Mouse (Mus musculus) gastrocnemius, adult 2 months (tissue): ENCODE measurements around the gene Atp5h. TPM values are rescaled to one million over a fixed set of nuclear protein-coding genes. Genes with fewer than 3 reads are reported as not detected.
A peak's percentile ranks its signal among the peaks of the same experiment; 100 is the strongest.
"Not testable (repeated sequence)": the region's sequence is repeated elsewhere in the genome, so short reads cannot be mapped to it uniquely, and the experiment has no call there.

Experiments used
- DNase-seq: peaks from one replicate; pipeline ENCODE4 v3.0.0; 2022
- H3K27ac ChIP-seq: fragments of 200-600 bp; 2 replicates; pipeline ENCODE4 v1.8.1; 2022; ENCODE audit warnings: mild to moderate bottlenecking
- H3K4me3 ChIP-seq: fragments of 200-600 bp; 2 replicates; pipeline ENCODE4 v1.8.1; 2022; ENCODE audit warnings: mild to moderate bottlenecking, moderate library complexity
- CTCF ChIP-seq: fragments of 200-600 bp; IDR thresholded peaks from 2 replicates; pipeline ENCODE4 v1.8.1; 2022; ENCODE audit warnings: antibody characterized with exemption, mild to moderate bottlenecking, moderate library complexity
- intact Hi-C: fragments of 180-260 bp; cut with DNase I; formaldehyde crosslinking; loops from one replicate; pipeline ENCODE4 v1.15.1; 2025
- long read RNA-seq, 2 experiments: library from polyadenylated mRNA; stranded (forward); transcript quantifications; one replicate each; pipeline ENCODE4 v2.0.0; 2021
- total RNA-seq, 2 experiments: library from RNA; stranded (reverse); gene quantifications; 2 replicates each; pipeline ENCODE4 v1.2.3; 2021

The Atp5h gene
- 100 to 1,000 TPM; 680 to 956 TPM for total RNA-seq
- long read RNA-seq, experiment 1, transcript Atp5h-208 (5 exons, 486 nt), result minor isoform, 22 of 492 reads
- long read RNA-seq, experiment 1, transcript Atp5h-201 (6 exons, 625 nt), result major isoform, 445 of 492 reads
- long read RNA-seq, experiment 1, partial matches to known transcripts, result 2 of 492 reads
- long read RNA-seq, experiment 1, other reads (novel, unspliced or antisense), result 20 of 492 reads
- long read RNA-seq, experiment 2, transcript Atp5h-201 (6 exons, 625 nt), result major isoform, 542 of 621 reads
- long read RNA-seq, experiment 2, transcript Atp5h-204 (4 exons, 510 nt), result minor isoform, 6 of 621 reads
- long read RNA-seq, experiment 2, transcript Atp5h-208 (5 exons, 486 nt), result minor isoform, 37 of 621 reads
- long read RNA-seq, experiment 2, partial matches to known transcripts, result 2 of 621 reads
- long read RNA-seq, experiment 2, other reads (novel, unspliced or antisense), result 29 of 621 reads

DNA sequence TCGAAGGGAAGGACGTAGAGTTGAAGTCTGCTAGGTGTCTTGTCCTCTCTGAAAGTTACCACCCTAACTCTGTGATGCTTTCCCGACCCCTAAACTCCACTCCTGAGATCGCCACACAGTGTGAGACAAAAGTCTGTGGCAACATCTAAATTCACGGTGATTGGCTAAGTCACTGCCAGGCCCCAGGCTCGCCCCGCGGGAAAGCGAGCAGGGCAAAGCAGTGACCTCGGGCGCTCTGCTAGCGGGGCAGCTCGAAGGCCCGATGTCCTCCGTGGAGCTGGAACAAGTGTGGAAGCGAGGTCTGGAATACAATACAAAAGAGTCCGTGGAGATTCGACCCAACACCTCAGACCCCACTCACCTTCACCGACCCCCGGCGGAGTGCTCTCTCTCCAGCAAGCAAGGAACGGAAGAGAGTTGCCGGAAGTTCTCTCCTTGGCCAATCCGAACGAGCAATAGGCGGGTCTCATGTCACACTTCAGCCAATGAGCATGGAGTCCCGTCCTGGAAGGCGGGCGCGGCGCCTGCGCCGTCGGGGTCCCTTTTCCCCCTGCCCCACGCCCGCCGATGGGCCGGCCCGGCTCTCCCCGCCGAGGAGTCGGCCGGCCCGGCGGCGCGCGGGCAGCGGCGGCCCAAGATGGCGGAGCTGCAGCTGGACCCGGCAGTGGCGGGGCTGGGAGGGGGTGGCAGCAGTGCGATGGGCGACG is at the start of gene Atp5h, which contains the start of gene Kctd2:
Gene Atp5h, minus strand, starts transcription at position 432 of the 707 bp plus-strand sequence.
Gene Kctd2, plus strand, starts transcription at position 598 of the 707 bp plus-strand sequence.
- intact Hi-C loops, result loop anchor here (10.0 kb wide), 1 partner anchor 185 kb away; the partner anchor contains the start of genes Gga3 and Mrps7
- peak within 1 kb of the TSS; percentile 97 for H3K4me3 ChIP-seq
- peak within 1 kb of the TSS; percentile 99 for H3K27ac ChIP-seq
- no peak for TF ChIP-seq CTCF
- DNase-seq, result peak; percentile 98

DNA sequence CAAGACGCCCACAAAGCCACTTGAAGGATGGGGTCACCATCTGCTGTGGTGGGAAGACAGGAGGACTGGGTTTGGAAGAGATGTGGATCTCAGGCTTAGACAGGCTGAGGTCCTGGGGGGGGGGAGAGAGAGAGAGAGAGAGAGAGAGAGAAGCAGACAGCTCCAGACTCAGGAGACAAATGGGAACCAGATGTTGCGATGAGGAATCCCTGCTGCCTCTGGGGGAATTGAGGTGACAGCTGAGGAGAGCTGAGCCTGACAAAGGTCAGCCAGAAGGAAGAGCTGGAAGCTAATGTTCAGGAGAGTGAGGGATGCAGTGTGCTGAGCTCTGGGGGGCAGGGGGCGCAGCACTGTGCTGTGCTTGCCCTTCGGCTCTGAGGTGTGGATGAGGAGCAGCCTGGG is 47.5 kb upstream of the Atp5h start:
- intact Hi-C loops, result no loop called here
- no peak overlapping the region for H3K4me3 ChIP-seq
- H3K27ac ChIP-seq, result no peak overlapping the region
- no peak for DNase-seq
- no peak for TF ChIP-seq CTCF

DNA sequence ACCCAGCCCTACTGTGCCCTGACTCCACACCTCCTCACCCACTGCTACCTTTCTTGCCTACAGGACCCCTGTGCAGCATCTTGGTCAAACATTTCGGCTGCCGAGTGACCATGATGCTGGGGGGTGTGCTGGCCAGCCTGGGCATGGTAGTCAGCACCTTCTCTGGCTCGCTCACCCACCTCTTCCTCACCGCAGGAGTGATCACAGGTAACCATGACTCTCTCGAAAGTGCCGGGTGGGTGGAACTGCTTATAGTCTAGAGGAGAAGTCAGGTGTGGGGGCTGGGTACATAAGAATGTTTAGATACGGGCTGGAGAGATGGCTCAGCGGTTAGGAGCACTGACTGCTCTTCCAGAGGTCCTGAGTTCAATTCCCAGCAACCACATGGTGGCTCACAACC is 45.1 kb upstream of the Atp5h start:
- no peak overlapping the region for H3K4me3 ChIP-seq
- no peak overlapping the region for H3K27ac ChIP-seq
- TF ChIP-seq CTCF, result no peak
- intact Hi-C loops, result no loop called here
- DNase-seq, result no peak

DNA sequence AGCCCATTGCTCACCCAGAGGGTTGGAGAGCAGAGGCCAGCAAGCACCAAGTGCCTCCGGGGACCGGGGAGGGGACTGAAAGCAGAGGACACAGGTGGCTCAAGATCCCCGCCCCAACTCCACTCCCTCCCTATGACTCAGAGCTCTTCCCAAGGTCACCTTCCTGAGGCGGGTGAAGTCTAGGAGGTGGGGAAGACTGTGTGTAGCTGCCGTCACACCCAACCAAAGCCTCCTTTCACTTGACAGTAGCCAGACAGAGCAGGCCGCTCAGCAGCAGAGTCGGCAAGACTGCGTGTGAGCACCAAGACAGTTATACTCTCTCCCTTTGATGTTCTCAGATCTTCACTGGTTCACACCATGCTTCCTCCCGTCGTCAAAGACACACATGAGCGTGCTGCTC is 43.6 kb upstream of the Atp5h start:
- no peak for TF ChIP-seq CTCF
- intact Hi-C loops, result no loop called here
- Histone ChIP-seq H3K4me3 (no peak overlapping the region), H3K27ac (no peak overlapping the region)
- DNase-seq, result no peak

DNA sequence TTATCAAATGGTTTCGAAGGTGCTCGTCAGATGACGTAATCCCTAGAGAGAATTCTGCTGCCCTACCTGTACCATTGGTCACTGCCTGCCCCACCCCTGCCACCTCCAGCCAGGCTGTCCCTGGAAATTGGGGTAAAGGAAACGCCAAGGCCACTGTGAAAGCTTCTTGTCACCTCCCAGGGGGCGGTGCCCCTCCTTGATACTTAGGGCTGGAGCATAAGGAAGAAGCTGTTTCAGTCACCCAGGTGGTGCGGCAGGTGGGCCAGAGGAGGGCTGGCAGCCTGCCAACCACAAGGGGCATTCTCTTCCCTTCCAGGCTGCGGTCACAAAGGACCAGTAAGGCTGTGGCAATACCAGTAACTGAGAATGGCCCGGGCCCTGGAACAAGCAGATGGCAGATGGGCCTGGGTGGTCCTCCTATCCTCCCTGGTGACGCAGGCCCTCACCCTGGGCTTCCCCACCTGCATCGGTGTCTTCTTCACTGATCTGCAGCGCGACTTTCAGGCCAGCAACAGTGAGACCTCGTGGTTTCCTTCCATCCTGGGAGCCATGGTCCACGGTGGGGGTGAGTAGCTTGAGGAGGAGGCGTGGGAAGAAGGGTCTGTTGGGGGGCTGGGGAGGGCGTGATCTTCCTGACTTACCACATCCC is 42.6 kb upstream of the Atp5h start, which contains the start of gene Slc16a5:
Gene Slc16a5, plus strand, starts transcription at position 232 of the 649 bp plus-strand sequence.
- Histone ChIP-seq H3K27ac (no peak within 1 kb of the TSS), H3K4me3 (no peak within 1 kb of the TSS)
- no peak for TF ChIP-seq CTCF
- no peak for DNase-seq
- intact Hi-C loops, result no loop called here

DNA sequence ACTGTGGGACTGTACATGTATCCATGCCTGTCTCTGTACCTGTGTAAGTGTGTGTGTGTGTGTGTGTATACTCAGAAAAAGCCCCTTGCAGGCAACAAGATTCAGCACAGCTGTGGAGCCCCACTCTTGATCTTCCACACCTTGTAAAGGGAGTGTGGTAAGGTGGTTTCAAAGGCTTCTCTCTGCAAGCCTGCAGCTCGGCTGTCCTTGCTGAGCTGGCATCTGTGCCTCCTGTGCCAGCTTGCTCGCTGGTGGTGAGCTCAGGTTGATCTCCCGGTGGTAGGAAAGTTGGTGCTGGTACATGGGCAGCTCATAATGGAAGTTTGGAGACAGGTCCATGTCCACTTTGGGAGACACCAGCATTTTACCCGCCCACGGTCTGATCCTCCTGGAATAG is 42.1 kb upstream of the Atp5h start:
- TF ChIP-seq CTCF, result no peak
- H3K4me3 ChIP-seq, result no peak overlapping the region
- intact Hi-C loops, result no loop called here
- H3K27ac ChIP-seq, result no peak overlapping the region
- DNase-seq, result no peak

DNA sequence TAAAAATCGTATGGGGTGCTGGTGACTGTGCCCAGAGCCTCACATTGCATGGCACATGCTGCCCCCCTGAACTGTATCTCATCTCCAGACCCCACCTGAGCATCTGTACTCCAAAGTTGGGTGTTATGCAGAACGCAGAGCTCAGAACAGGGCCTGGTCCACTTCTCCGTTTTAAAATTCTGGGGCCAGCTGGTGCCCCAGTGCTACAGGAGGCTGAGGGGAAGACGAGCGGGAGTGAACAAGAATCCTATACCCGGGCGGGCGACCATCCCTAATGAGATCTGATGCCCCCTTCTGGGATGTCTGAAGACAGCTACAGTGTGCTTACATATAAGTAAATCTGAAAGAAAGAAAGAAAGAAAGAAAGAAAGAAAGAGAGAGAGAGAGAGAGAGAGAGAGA is 41.2 kb upstream of the Atp5h start:
- DNase-seq, result no peak
- no peak overlapping the region for H3K27ac ChIP-seq
- no peak overlapping the region for H3K4me3 ChIP-seq
- intact Hi-C loops, result no loop called here
- peak; percentile 25; the same call in 1 of the 2 replicates for TF ChIP-seq CTCF

DNA sequence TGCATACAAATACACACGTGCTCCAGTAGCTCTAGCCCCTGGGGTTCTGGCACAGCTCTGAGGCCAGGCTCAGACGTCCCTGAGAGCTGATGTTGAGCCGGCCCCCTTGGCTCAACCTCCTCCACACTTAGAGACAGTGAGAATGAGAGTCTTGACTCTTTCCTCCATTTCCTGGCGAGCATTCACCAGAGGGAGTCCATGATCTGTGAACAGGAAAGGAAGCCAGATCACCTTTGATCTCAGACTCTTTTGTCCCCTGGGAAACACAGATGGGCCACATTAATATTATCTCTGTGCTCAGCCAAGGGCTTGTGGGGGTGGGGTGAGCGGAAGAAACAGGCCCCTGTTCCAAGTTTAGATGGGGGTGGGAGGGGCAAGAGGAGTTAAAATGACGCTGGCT is 37.6 kb upstream of the Atp5h start:
- no peak overlapping the region for H3K4me3 ChIP-seq
- no peak for DNase-seq
- TF ChIP-seq CTCF, result no peak
- H3K27ac ChIP-seq, result no peak overlapping the region
- intact Hi-C loops, result no loop called here

DNA sequence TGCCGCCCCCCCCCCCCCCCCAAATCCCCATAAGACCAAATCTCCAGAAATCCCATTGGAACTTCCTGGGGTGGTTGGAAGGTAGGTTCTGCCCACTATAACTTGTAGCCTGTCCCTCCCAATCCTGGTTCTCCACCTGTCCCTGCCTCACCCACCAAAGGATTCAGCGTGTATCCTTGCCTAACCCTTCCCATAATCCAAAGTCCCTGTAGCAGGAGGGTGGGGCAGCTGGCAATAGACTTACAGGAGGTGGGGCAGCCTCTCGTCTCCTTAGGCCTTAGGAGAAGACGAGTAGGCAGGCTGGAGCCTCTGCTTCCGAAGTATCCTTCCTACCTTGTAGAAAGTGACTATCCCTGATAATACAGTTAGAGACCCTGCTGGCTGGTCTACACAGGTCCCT is 36.4 kb upstream of the Atp5h start:
- TF ChIP-seq CTCF, result no peak
- no peak overlapping the region for H3K4me3 ChIP-seq
- intact Hi-C loops, result no loop called here
- DNase-seq, result no peak
- no peak overlapping the region for H3K27ac ChIP-seq

DNA sequence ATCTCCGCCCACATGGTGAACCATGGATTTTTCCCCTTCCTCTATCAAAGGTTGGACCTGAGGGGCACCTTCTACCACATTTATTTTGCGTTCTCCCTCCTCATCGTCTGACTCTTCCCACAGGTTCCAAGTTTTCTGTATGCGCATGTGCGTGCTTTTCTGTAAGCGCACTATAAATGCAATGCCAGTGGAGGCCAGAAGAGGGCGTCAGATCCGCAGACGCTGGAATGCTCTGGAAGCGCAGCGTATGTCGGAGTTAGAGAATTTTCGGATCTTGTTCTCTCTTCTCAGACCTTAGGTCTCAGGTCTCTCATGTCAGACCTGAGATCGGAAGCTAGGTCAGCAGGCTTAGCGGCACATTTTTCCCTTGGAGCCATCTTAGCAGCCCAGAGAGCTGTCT is 35.9 kb upstream of the Atp5h start:
- DNase-seq, result no peak
- H3K4me3 ChIP-seq, result no peak overlapping the region
- no peak overlapping the region for H3K27ac ChIP-seq
- intact Hi-C loops, result no loop called here
- no peak for TF ChIP-seq CTCF

DNA sequence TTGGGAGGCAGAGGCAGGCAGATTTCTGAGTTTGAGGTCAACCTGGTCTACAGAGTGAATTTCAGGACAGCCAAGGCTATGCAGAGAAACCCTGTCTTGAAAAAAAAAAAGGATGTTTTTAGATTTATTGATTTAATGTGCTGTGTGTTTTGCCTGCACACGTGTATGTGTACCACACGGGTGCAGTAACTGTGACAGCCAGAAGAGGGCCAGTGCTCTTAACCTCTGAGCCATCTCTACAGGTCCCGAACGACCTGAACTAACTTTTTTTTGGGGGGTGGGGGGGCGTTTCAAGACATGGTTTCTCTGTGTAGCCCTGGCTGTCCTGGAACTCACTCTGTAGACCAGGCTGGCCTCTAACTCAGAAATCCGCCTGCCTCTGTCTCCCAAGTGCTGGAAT is 35.1 kb upstream of the Atp5h start:
- DNase-seq, intact Hi-C loops, H3K4me3 ChIP-seq, H3K27ac ChIP-seq: not testable (repeated sequence)

DNA sequence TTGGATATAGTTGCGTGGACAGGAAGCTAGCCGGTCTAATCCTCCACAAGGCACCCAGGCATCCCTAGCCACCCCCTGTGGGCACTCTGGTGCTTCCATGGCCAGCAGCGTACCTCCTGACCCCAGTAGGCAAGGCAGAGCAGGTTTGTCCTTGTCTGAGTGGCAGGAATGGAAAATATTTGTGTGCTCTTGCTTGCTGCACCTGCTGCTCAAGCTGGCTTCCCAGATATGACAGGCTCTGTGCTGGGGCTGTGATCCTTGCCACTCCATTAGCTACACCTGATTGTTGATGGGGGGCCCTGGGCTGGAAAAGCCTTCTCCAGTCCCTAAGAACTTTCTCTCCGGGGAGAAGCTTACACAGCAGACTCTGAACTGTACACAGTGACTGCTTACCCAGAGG is 33.5 kb upstream of the Atp5h start:
- Histone ChIP-seq H3K27ac (no peak overlapping the region), H3K4me3 (no peak overlapping the region)
- no peak for DNase-seq
- TF ChIP-seq CTCF, result no peak
- intact Hi-C loops, result no loop called here
